Mouse (Mus musculus) midbrain, embryonic 11.5 days (tissue): ENCODE measurements around the gene Prkrip1. TPM values are rescaled to one million over a fixed set of nuclear protein-coding genes. Genes with fewer than 3 reads are reported as not detected.
"Not testable (repeated sequence)": the region's sequence is repeated elsewhere in the genome, so short reads cannot be mapped to it uniquely, and the experiment has no call there.

ENCODE experiments used
- ATAC-seq: fragments of 200-750 bp; cut with Nextera tagmentation; 2 replicates; pipeline ENCODE4 v1.8.0; 2017; ENCODE audit warnings: moderate TSS enrichment, moderate library complexity; ENCODE audit not compliant: low FRiP score
- DNase-seq: peaks from one replicate; pipeline ENCODE4 v3.0.0; 2015; ENCODE audit warnings: low spot score; ENCODE audit errors: missing footprints
- H3K27ac ChIP-seq: fragments of 300-500 bp; sonication (generic); 2 replicates; pipeline ENCODE4 v1.5.1; 2014; ENCODE audit warnings: low read depth, low read length
- H3K27me3 ChIP-seq: fragments of 300-500 bp; sonication (generic); 2 replicates; pipeline ENCODE4 v1.6.1; 2014; ENCODE audit warnings: mild to moderate bottlenecking, low read length, moderate library complexity, mixed read lengths; ENCODE audit not compliant: control insufficient read depth, insufficient read depth
- H3K36me3 ChIP-seq: fragments of 300-500 bp; sonication (generic); 2 replicates; pipeline ENCODE4 v1.6.1; 2014; ENCODE audit warnings: mild to moderate bottlenecking, low read length, moderate library complexity, mixed read lengths; ENCODE audit not compliant: control insufficient read depth, insufficient read depth
- H3K4me1 ChIP-seq: fragments of 300-500 bp; sonication (generic); 2 replicates; pipeline ENCODE4 v1.6.1; 2014; ENCODE audit warnings: low read length; ENCODE audit not compliant: control insufficient read depth, insufficient read depth
- H3K4me2 ChIP-seq: fragments of 300-500 bp; sonication (generic); 2 replicates; pipeline ENCODE4 v1.6.1; 2014; ENCODE audit warnings: mild to moderate bottlenecking, moderate library complexity
- H3K4me3 ChIP-seq: fragments of 300-500 bp; sonication (generic); 2 replicates; pipeline ENCODE4 v1.5.1; 2014; ENCODE audit warnings: low read depth, low read length
- H3K9ac ChIP-seq: fragments of 300-500 bp; sonication (generic); 2 replicates; pipeline ENCODE4 v1.6.1; 2014; ENCODE audit warnings: low read length
- H3K9me3 ChIP-seq: fragments of 300-500 bp; sonication (generic); 2 replicates; pipeline ENCODE4 v1.6.1; 2016; ENCODE audit warnings: low read length; ENCODE audit not compliant: control insufficient read depth
- WGBS: fragments of 180-500 bp; shearing (Covaris S2); extraction: QIAGEN DNeasy Blood & Tissue Kit; methylation state at CpG from one replicate; pipeline ENCODE4 v1.1.7; 2014; 5-methylcytosine and 5-hydroxymethylcytosine counted together
- polyA plus RNA-seq: library from polyadenylated mRNA; unstranded; fragments of >200 nt; fragmentation: Nextera tagmentation; extraction: Ambion mirVana; gene quantifications from 2 replicates; pipeline ENCODE4 v1.2.1, GENCODE M21; 2014

The Prkrip1 gene
- polyA plus RNA-seq, 1 experiment from 2014 or later = 74.2 TPM

DNA sequence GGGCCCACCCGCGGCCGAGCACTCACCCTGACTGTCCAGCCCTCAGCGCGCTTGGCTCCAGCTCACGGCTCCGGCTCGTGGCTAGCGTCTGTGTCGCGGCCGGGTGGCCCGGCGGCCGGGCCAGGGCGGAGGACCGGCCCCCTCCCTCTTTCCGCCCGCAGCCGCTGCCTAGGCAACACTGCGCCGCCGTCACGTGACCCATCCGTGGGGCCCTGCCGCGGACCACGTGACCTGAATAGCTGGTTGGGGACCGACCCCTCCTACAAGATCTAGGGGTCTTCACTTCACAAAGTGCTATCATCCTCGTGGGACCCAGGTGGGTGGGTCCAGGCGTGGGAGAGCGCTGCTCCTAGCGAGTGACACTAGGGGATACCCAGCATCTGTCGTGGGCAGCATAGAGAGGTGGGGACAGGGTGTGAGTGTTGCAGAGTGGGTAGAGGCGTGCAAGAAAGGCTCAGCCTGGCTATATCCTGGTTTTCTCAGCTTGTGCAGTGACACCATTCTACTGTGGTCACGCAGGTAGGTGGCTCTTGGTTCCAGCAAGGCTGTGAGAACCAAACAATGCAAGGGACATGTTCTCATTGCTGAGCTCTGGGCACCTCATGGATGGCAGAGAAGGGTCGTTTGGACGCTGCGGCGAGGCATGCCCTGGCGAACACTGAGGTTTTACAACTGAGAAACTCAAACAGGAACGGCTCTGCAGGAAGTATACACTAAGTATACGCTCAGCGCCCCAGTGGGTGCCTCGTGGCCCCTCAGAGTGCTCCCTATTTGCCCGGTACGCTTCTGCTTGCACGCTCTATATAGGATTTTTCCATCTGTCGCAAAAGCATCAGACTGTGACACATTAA lies 28.0 kb downstream of the Prkrip1 start, which contains the start of gene Orai2:
Orai2 (minus strand) TSS at position 202 of the 851 bp plus-strand sequence.
- peak within 1 kb of the TSS; percentile 75 for H3K4me2 ChIP-seq
- H3K27ac ChIP-seq = no peak within 1 kb of the TSS; the same call in 1 of the 2 replicates
- H3K4me1 ChIP-seq = peaks cover 9% of the 10 kb centered on the region
- H3K9me3 ChIP-seq = peaks cover 5% of the 10 kb centered on the region
- peak within 1 kb of the TSS; percentile 67 for H3K9ac ChIP-seq
- no peaks in the 10 kb centered on the region for H3K27me3 ChIP-seq
- H3K4me3 ChIP-seq = peak within 1 kb of the TSS; percentile 43
- WGBS = 7% methylated on average over 46 of the region's 49 CpGs
- DNase-seq = peak; percentile 98
- peak; percentile 94 for ATAC-seq
- H3K36me3 ChIP-seq = no peaks in the 10 kb centered on the region

DNA sequence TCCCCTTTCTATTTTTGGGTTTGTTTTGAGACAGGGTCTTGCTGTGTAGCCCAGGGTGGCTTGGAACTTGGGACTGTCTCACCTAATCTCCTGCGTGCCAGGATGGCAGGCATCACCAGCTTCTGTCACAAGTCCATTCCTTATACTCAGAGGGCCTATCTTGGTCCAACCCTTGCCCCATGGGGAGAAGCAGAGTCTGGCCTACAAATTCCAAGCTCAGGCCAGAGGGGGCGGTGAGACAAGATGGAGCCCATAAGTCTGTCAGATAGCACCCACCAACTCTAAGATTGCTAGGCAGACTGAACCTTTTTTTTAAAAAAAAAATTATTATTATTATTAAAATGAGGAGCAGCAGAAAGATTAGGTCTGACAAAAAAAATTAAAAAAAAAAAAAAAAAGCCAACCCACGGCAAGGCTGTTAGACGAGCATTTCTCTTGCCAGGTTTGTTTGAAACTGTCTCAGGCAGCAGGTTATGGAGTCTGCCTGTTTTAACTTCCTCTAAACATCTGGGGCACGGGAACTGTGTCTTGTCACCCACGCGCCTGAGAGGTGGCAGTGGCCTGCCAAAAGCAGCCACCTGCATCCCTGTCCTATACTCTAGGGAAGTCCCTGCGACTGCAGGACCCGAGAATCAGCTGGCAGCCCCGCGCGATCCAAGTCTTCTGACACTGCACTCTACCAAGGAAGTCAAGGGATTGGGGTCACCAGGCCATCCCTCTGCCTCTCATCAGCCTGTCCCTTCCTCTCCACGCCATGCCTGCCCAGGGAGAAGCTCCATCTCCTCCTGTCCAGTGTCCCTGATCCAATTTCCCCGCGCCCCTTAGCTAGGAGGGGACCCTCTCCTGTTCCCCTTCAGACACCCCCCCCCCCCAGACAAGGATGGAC lies 28.9 kb downstream of the Prkrip1 start:
- Histone ChIP-seq H3K4me2 (peak overlapping the region; percentile 75), H3K9me3 (peaks cover 5% of the 10 kb centered on the region), H3K27me3 (no peaks in the 10 kb centered on the region), H3K4me3 (peak overlapping the region; percentile 43), H3K27ac (no peak overlapping the region; the same call in 1 of the 2 replicates), H3K4me1 (peaks cover 9% of the 10 kb centered on the region), H3K9ac (peak overlapping the region; percentile 67), H3K36me3 (no peaks in the 10 kb centered on the region)
- 13% methylated on average over 15 of the region's 15 CpGs for WGBS
- ATAC-seq (no peak; the same call in 1 of the 2 replicates), DNase-seq (peak; percentile 93)

DNA sequence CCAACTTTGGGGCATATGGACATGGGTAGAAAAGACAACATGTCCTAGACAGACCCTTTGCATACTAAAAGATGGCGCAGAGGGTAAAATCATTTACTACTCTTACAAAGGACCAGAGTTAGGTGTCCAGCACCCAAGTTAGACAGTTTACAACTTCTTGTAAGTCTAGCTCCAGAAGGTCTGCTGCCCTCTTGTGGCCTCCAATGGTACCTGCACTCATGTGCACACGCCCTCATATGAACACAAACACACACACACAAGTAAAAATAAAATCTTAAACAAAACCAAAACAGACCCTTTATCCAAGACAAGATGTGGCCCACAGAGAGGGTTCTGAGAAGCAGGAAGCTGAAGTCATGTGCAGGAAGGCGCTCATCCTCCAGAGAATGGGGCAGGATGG lies 30.7 kb downstream of the Prkrip1 start:
- Histone ChIP-seq H3K27ac (no peak overlapping the region), H3K4me1 (peaks cover 9% of the 10 kb centered on the region), H3K4me2 (no peak overlapping the region), H3K4me3 (no peak overlapping the region), H3K9me3 (peaks cover 5% of the 10 kb centered on the region), H3K9ac (no peak overlapping the region), H3K36me3 (no peaks in the 10 kb centered on the region), H3K27me3 (no peaks in the 10 kb centered on the region)
- ATAC-seq (no peak), DNase-seq (peak; percentile 70)
- WGBS = 90% methylated on average over 3 of the region's 3 CpGs

DNA sequence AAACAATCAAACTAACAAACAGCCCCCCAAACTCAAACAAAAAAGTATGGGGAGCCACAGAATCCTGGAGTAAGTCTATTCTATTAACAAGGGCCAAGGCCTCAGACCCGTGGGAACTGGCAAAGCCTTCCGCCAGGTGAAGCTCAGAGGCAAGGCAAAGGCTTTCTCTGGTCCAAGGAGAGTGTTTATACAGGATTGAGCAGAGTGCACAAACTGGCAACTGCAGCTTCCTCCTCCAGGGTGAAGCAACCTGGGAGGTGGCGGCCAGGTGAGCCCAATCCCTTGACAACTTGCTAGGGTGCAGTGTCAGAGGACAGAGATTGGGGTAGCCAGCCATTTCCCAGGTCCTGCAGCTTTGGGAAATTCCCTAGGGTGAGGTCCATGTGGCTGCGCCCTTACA lies 31.5 kb downstream of the Prkrip1 start:
- Histone ChIP-seq H3K9me3 (peaks cover 5% of the 10 kb centered on the region), H3K36me3 (no peaks in the 10 kb centered on the region), H3K4me2 (no peak overlapping the region), H3K27ac (no peak overlapping the region), H3K9ac (no peak overlapping the region), H3K27me3 (no peaks in the 10 kb centered on the region), H3K4me3 (no peak overlapping the region), H3K4me1 (peaks cover 9% of the 10 kb centered on the region)
- no peak for ATAC-seq
- peak; percentile 47 for DNase-seq
- WGBS = 90% methylated on average over 4 of the region's 4 CpGs

DNA sequence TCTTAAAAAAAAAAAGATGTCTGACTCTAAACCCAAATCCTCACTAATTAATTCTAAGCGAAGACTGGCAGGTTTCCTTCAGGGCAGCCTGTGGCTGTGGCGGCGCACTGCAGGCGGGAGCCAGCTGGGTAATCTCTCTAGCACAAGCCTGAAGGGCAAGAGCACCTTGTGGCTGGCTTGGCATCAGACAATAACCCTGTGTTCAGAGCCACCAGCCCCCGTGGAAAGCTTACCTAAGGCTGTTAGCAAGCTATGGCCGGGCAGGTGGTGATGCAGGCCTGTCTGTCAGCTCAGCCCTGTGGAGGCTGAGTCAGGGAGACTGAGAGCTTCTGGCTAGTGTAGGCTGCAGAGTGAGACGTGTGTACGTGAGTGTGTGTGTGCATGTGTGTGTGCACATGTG lies 33.5 kb downstream of the Prkrip1 start:
- no peak overlapping the region for H3K27ac ChIP-seq
- H3K4me3 ChIP-seq = no peak overlapping the region
- ATAC-seq = no peak
- H3K36me3 ChIP-seq = no peaks in the 10 kb centered on the region
- H3K9me3 ChIP-seq = peaks cover 5% of the 10 kb centered on the region
- no peaks in the 10 kb centered on the region for H3K27me3 ChIP-seq
- DNase-seq = peak; percentile 49
- H3K9ac ChIP-seq = no peak overlapping the region
- 79% methylated on average over 8 of the region's 8 CpGs for WGBS
- H3K4me2 ChIP-seq = no peak overlapping the region
- H3K4me1 ChIP-seq = 0 out of 2 replicates have a peak, but pooled peaks cover 2% of the 10 kb centered on the region

DNA sequence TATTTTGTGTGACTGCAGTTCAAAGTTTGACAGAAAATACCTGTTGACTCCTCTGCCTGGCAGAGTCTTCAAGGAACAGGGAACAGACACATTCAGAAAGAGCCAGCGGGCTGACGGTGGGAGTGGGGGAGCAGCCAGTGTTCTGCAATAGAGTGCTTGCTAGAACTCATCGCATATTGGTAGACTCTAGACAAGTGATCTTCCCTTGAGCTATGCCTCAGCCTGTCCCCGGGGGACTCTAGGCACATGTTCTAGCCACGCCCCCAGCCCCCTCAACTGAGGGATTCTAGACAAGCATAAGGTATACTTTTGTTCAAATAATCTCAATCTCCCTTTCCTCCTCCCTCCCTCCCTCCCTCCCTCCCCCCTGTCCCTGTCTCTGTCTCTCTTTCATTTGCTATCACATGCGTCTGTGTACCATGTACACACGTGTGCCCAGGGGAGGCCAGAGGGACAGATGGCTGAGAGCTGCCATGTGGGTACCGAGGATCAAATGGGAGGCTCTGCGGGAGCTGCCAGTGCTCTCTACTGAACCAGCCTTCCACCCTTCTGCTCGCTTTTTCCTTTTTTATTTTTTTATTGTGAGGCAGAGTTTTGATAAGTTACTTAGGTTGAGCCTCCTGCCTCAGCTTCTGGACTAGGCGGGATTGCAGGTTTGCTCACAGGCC lies 34.8 kb downstream of the Prkrip1 start:
- no peaks in the 10 kb centered on the region for H3K36me3 ChIP-seq
- no peaks in the 10 kb centered on the region for H3K4me1 ChIP-seq
- ATAC-seq = no peak
- no peak overlapping the region for H3K9ac ChIP-seq
- H3K27ac ChIP-seq = no peak overlapping the region
- peaks cover 5% of the 10 kb centered on the region for H3K9me3 ChIP-seq
- WGBS = 82% methylated on average over 11 of the region's 11 CpGs
- H3K27me3 ChIP-seq = no peaks in the 10 kb centered on the region
- H3K4me2 ChIP-seq = no peak overlapping the region
- peak; percentile 76 for DNase-seq
- H3K4me3 ChIP-seq = no peak overlapping the region

DNA sequence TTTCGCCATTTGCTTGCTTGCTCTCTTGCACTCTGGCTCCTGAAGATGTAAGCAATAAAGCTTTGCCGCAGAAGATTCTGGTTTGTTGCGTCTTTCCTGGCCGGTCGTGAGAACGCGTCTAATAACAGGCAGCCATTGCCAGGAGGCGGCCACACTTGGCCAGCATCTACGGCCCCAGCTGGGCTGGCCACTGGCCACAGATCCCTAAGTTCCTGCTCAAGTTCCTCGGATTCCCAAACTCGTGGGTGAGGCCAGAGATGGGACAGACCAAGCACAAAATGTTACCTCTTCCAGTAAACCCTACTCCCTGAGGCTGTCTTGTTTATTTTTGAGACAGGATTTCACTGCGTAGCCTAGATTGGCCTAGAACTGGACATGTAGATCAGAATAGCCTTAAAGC lies 38.7 kb downstream of the Prkrip1 start:
- not testable (repeated sequence) for H3K4me3 ChIP-seq, H3K27me3 ChIP-seq, H3K27ac ChIP-seq, H3K36me3 ChIP-seq, ATAC-seq, H3K9ac ChIP-seq, H3K4me1 ChIP-seq, H3K9me3 ChIP-seq, H3K4me2 ChIP-seq
- peak; percentile 21 for DNase-seq
- WGBS = 89% methylated on average over 11 of the region's 12 CpGs

DNA sequence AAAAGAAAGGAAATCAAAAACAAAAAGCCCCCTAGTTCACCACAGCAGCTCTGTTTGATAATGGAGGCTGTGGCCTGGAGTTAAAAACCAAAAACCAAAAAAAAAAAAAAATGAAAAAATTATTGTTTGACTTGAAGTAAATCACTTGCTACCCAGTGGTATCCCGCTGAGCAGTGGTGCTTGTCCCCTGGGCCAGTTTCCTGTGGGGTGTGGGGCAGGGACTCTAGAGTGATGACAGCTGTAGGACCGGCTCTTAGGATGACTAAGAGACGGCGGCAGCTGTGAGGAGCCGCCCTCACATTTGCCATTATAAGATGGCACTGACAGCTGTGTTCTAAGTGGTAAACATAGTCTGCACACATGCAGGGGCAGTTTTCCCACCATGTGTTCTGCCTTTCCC lies 43.4 kb downstream of the Prkrip1 start:
- Histone ChIP-seq H3K9me3 (no peaks in the 10 kb centered on the region), H3K36me3 (no peaks in the 10 kb centered on the region), H3K27ac (no peak overlapping the region), H3K9ac (no peak overlapping the region), H3K4me2 (no peak overlapping the region), H3K4me1 (no peaks in the 10 kb centered on the region), H3K27me3 (no peaks in the 10 kb centered on the region), H3K4me3 (no peak overlapping the region)
- 91% methylated on average over 5 of the region's 5 CpGs for WGBS
- DNase-seq (peak; percentile 12), ATAC-seq (no peak)
